Mouse (Mus musculus) midbrain, embryonic 12.5 days (tissue): ENCODE results near the gene Sema3e. TPM values are rescaled to one million over a fixed set of nuclear protein-coding genes. Genes with fewer than 3 reads are reported as not detected.
A peak's percentile ranks its signal among the peaks of the same experiment; 100 is the strongest.

Source experiments
- ATAC-seq: fragments of 200-750 bp; cut with Nextera tagmentation; 2 replicates; pipeline ENCODE4 v1.8.0; 2017; ENCODE audit warnings: low read depth, moderate TSS enrichment, moderate library complexity; ENCODE audit not compliant: low FRiP score
- H3K27ac ChIP-seq: fragments of 300-500 bp; sonication (generic); replicated peaks from 2 replicates; pipeline ENCODE4 v1.5.1; 2016; ENCODE audit warnings: mild to moderate bottlenecking
- H3K27me3 ChIP-seq: fragments of 300-500 bp; sonication (generic); 2 replicates; pipeline ENCODE4 v1.6.1; 2016; ENCODE audit warnings: mild to moderate bottlenecking
- H3K36me3 ChIP-seq: fragments of 300-500 bp; sonication (generic); 2 replicates; pipeline ENCODE4 v1.6.1; 2016
- H3K4me1 ChIP-seq: fragments of 300-500 bp; sonication (generic); 2 replicates; pipeline ENCODE4 v1.6.1; 2016
- H3K4me2 ChIP-seq: fragments of 300-500 bp; sonication (generic); replicated peaks from 2 replicates; pipeline ENCODE4 v1.6.1; 2016; ENCODE audit warnings: mild to moderate bottlenecking, moderate library complexity
- H3K4me3 ChIP-seq: fragments of 300-500 bp; sonication (generic); 2 replicates; pipeline ENCODE4 v1.5.1; 2016; ENCODE audit warnings: mild to moderate bottlenecking
- H3K9ac ChIP-seq: fragments of 300-500 bp; sonication (generic); replicated peaks from 2 replicates; pipeline ENCODE4 v1.6.1; 2016; ENCODE audit warnings: mild to moderate bottlenecking, moderate library complexity
- H3K9me3 ChIP-seq: fragments of 300-500 bp; sonication (generic); 2 replicates; pipeline ENCODE4 v1.6.1; 2016; ENCODE audit warnings: mild to moderate bottlenecking
- WGBS: fragments of 180-500 bp; shearing (Covaris S2); methylation state at CpG from one replicate; pipeline ENCODE4 v1.1.7; 2016; 5-methylcytosine and 5-hydroxymethylcytosine counted together
- polyA plus RNA-seq: library from polyadenylated mRNA; unstranded; fragments of >200 nt; fragmentation: Nextera tagmentation; extraction: Ambion mirVana; gene quantifications from 2 replicates; pipeline ENCODE4 v1.2.1, GENCODE M21; 2016

Gene Sema3e
- polyA plus RNA-seq, 1 experiment from 2014 or later, result 1.7 TPM

DNA sequence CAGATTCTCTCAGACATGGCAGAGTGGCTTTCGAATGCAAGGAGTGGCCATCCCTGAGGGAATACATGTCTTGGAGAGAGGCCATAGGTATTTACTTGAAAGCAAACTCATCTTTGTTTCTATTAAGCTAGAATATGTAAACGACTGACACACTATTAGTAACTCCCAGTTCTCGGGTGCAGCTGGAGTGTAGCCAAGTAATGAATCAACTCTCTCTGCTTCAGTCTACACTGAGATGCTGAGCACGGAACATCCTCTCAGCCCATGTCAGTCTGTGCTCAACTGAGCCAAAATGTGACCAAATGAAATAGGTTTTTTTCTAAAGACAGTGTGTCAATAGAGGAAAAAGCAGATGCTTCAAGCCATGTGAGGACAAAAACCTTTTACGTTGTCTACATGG, 137.5 kb downstream of the Sema3e start:
- no peak for ATAC-seq
- H3K9me3 ChIP-seq, result no peaks in the 10 kb centered on the region
- H3K36me3 ChIP-seq, result no peaks in the 10 kb centered on the region
- no peak overlapping the region for H3K4me2 ChIP-seq
- H3K9ac ChIP-seq, result no peak overlapping the region
- WGBS, result 88% methylated on average over 5 of the region's 5 CpGs
- no peaks in the 10 kb centered on the region for H3K27me3 ChIP-seq
- H3K27ac ChIP-seq, result no peak overlapping the region
- no peaks in the 10 kb centered on the region for H3K4me1 ChIP-seq
- H3K4me3 ChIP-seq, result no peak overlapping the region

DNA sequence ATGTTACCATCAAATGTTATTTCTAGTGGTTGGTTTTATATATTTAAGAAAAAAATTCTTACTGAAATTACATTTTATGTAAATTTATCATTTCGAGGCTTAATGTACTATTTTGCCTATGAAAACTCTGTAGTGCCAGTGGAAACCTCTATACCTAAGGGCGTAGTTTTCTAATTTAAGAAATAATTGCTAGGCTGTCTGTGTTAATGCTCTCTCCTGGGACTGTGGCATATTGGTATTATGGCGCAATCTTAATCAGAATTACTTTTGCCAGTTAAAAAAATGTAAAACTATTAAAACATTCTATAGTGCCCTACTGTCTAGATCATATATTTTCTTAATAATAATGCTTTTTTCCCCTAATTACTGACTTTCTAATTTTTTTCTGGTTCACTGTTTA, 138.2 kb downstream of the Sema3e start:
- Histone ChIP-seq H3K9me3 (no peaks in the 10 kb centered on the region), H3K9ac (no peak overlapping the region), H3K27me3 (no peaks in the 10 kb centered on the region), H3K4me2 (no peak overlapping the region), H3K4me3 (no peak overlapping the region), H3K4me1 (no peaks in the 10 kb centered on the region), H3K36me3 (no peaks in the 10 kb centered on the region), H3K27ac (no peak overlapping the region)
- ATAC-seq, result no peak
- WGBS, result 91% methylated on average over 3 of the region's 3 CpGs

DNA sequence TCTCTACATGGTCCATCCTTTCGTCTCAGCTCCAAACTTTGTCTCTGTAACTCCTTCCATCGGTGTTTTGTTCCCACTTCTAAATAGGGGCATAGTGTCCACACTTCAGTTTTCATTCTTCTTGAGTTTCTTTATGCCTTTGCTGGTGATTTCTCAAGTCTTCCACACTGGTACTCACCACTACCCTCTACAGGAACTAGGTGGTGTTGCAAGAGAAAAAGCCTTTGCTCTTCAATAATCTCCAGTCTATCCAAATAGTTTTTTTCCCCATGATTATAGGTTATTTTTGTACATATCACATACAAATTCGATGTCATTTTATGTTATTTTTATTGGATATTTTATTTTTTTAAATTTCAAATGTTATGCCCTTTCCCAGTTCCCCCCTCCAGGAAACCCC, 142.7 kb downstream of the Sema3e start:
- 64% methylated on average over 3 of the region's 3 CpGs for WGBS
- Histone ChIP-seq H3K4me1 (no peaks in the 10 kb centered on the region), H3K36me3 (no peaks in the 10 kb centered on the region), H3K27ac (no peak overlapping the region), H3K9ac (no peak overlapping the region), H3K4me3 (no peak overlapping the region), H3K27me3 (no peaks in the 10 kb centered on the region), H3K4me2 (no peak overlapping the region), H3K9me3 (no peaks in the 10 kb centered on the region)
- ATAC-seq, result no peak

DNA sequence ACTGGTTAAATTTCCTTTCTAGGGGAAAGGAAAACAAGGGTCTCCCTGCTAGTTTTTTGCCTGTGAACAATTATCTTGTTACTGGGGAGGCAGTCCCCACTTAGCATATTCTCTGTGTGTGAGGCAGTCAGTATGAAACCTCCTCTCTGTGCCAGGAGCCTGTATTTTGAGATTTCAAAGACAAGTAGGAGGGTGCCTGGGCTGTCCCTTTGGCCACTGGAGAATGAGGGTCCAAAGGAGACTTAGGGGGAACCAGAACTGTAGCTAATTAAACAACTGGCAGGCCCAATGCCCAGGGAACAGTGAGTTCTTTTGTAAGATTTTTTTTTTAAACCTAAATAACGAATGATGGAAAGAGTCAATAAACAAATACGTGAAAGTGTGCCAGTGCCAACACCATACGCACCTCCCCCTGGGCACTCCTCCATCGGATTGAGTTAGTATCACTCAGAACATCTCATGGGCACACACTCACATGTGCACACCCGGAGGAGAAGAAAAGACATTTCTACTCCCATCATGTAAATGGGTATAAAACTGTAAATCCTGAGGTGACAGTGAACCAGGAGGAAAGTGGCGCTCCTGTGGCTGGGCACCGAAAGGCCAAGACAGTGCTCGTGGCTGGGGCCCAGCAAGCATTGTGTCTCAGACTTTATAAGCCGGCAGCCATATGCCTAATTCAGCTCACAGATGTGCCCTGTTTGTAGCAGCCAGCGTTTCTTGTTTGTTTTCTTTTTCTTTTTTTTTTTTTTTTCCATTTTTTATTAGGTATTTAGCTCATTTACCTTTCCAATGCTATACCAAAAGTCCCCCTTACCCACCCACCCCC, 148.5 kb downstream of the Sema3e start:
- no peak overlapping the region for H3K4me3 ChIP-seq
- H3K9me3 ChIP-seq, result no peaks in the 10 kb centered on the region
- H3K27ac ChIP-seq, result no peak overlapping the region
- no peaks in the 10 kb centered on the region for H3K27me3 ChIP-seq
- ATAC-seq, result no peak
- no peak overlapping the region for H3K9ac ChIP-seq
- H3K4me2 ChIP-seq, result no peak overlapping the region
- 88% methylated on average over 10 of the region's 10 CpGs for WGBS
- no peaks in the 10 kb centered on the region for H3K4me1 ChIP-seq
- H3K36me3 ChIP-seq, result no peaks in the 10 kb centered on the region

DNA sequence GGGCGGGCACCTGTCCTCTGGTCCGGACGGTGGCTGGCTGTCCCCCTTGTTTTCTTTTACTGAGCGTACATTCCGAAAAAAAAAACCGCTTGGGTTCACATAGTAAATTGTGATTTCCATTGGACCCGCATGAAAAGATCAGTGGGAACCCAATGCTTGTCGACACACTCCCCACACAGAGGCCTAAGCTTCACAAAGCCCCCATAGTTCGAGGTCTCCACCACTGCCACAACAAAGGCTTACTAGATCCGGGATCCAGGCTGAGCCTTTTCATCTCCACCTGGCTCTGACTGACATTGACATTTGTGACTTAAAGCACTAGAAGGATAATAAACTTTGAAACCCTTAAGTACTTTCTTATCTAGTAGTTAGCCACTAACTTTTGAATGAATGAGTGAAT, 155.5 kb downstream of the Sema3e start:
- ATAC-seq, result no peak

DNA sequence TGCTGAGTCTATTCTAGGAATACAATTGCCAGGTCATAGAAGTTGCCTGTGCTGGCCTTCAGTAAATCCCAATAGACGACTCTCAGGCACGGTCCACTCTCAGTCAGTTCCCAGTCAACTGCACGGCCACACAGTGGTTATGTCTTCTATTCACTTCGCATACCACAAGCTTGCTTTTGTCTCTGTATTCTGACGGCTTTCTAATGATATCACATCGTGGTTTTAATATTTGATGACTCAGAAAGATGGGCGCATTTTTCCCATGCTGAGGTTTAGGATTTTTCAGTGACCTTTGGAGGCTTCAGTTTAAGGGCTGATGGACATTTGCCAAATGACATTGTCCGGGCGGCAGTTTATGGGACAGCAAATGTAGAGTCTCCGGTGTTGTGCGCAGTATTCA, 157.1 kb downstream of the Sema3e start:
- H3K4me2 ChIP-seq, result no peak overlapping the region
- H3K27ac ChIP-seq, result no peak overlapping the region
- H3K36me3 ChIP-seq, result no peaks in the 10 kb centered on the region
- ATAC-seq, result no peak
- H3K4me3 ChIP-seq, result no peak overlapping the region
- H3K9me3 ChIP-seq, result no peaks in the 10 kb centered on the region
- H3K27me3 ChIP-seq, result no peaks in the 10 kb centered on the region
- no peaks in the 10 kb centered on the region for H3K4me1 ChIP-seq
- H3K9ac ChIP-seq, result no peak overlapping the region
- 89% methylated on average over 11 of the region's 11 CpGs for WGBS

More for the DNA sequence above, 155.5 kb downstream of the Sema3e start:
- Histone ChIP-seq H3K36me3 (no peaks in the 10 kb centered on the region), H3K9ac (no peak overlapping the region), H3K27ac (no peak overlapping the region), H3K9me3 (no peaks in the 10 kb centered on the region), H3K4me2 (no peak overlapping the region), H3K4me1 (no peaks in the 10 kb centered on the region), H3K4me3 (no peak overlapping the region), H3K27me3 (no peaks in the 10 kb centered on the region)
- WGBS, result 84% methylated on average over 10 of the region's 10 CpGs

DNA sequence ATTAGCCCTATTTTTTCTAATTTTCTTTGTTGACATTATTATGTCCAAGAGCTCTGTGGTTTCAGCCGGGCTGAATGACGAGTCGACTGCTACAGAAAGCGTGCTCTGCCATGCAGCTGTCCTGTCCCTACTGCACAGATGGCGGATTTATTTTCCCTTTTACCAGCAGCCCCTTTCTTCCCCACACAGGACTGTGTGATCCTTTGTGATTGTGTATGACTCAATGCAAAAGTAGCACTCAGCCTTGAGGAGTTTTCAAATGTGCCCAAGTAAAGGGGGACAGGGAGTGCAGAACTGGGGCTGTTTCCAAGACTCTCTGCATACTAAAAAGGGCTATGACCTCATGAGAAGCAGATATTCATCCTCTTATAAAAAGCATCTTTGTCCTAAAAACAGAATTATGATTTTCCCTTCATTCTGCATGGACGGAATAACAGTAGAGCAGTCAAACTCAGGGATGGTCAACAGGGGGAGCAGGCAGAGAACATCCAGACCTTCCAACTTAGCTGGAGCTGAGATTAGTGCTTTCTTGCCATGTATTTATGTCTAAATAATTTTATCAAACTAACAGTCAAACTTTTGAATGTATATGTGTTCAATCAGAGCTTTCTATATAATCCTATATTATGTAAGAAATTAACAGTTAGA, 170.2 kb downstream of the Sema3e start:
- WGBS, result 34% methylated on average over 6 of the region's 6 CpGs
- Histone ChIP-seq H3K27ac (peak overlapping the region; percentile 73), H3K4me3 (no peak overlapping the region), H3K27me3 (no peaks in the 10 kb centered on the region), H3K9ac (no peak overlapping the region), H3K36me3 (no peaks in the 10 kb centered on the region), H3K4me2 (no peak overlapping the region), H3K9me3 (no peaks in the 10 kb centered on the region), H3K4me1 (no peaks in the 10 kb centered on the region)
- peak; percentile 97 for ATAC-seq

DNA sequence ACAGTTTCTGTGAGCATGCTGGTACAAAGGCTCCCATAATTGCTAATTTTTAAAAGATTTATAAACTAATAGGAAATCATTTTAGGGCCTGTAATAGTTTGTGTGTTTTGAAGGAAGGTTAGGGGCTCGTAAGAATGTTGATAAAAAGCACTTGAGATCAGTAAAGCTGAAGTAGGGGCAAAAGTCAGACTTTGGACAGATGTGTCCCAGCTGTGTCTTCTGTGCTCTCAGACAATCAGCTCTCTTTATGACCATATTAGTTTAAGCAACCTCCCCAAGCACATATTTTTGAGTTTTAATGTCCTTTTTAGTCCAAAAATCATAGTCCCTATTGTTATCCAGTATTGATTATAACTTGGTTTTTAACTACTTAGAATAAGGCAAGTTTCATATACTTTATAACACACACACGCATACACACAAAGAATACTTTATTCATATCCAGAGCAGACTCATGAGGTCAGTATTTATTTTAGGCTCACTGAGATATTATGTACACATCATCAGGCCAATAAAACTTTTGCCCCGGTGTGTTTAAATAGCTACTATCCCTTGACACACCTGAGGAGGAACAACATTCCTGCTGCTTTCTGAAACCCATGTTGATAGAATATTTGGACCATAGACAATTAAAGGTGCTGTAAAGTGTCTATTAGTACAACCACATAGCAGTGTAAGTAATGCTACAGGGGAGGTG, 173.4 kb downstream of the Sema3e start:
- no peaks in the 10 kb centered on the region for H3K27me3 ChIP-seq
- no peak overlapping the region for H3K27ac ChIP-seq
- H3K9ac ChIP-seq, result no peak overlapping the region
- H3K4me1 ChIP-seq, result no peaks in the 10 kb centered on the region
- H3K9me3 ChIP-seq, result no peaks in the 10 kb centered on the region
- ATAC-seq, result no peak
- H3K36me3 ChIP-seq, result no peaks in the 10 kb centered on the region
- H3K4me3 ChIP-seq, result no peak overlapping the region
- WGBS, result 77% methylated on average over 3 of the region's 3 CpGs
- H3K4me2 ChIP-seq, result no peak overlapping the region

DNA sequence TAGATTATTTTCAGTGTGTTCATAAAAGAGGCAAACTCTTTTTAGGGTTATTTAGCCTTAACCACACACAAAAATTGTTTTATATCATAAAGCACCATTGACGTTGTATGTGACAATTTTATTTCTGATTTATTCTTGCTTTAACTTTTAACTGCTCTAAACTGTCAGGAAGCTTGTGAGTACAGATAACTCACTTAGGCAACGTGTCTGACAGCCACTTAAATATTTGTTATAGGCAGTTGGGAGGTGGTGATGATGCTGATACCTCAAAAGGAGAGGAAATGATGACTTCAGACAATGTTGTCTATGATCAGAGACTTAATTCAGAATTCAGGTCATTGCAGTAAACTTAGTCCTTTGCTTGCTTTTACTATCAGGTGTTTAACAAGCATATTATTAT, 181.7 kb downstream of the Sema3e start:
- H3K9me3 ChIP-seq, result no peaks in the 10 kb centered on the region
- no peak overlapping the region for H3K4me2 ChIP-seq
- no peak overlapping the region for H3K9ac ChIP-seq
- no peaks in the 10 kb centered on the region for H3K36me3 ChIP-seq
- H3K4me1 ChIP-seq, result no peaks in the 10 kb centered on the region
- no peak overlapping the region for H3K27ac ChIP-seq
- 77% methylated on average over 2 of the region's 2 CpGs for WGBS
- H3K27me3 ChIP-seq, result no peaks in the 10 kb centered on the region
- ATAC-seq, result no peak
- H3K4me3 ChIP-seq, result no peak overlapping the region

DNA sequence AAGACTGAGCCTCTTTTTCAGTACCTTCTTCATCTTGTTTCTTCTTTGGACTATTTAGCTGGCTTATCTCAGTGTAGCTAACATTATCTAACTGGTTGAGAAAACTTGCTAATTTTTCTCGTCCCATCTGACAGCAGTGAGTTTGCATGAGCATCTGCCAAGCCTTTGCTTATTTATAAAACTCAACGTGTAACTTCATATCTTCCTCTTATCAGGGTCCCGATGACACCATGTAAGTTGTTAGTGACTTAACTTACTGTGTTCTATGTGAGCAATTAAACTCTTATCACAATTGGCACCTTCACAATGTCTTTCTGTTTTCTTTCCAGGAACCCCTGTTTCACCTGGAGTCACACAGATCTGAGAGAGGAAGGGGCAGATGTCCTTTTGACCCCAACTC, 184.9 kb downstream of the Sema3e start:
- 82% methylated on average over 3 of the region's 3 CpGs for WGBS

DNA sequence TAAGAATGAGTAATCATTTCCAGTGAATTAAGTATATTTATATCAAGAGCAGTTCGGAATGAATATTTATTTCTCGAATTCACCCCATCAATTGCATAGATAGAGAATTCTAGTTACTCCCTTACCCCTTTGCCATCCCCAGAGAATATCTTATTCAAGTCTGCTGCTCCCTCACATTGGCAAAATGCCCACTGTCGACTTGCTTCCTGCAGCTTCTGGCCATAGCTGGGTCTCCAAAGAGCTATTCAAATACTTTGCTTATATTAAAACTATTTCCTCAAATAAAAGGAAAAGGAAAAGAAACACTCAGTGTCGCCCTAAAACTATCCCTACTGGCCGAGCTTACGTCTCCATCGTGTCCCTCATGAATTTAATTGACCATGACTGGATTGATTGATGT, 191.1 kb downstream of the Sema3e start:
- no peaks in the 10 kb centered on the region for H3K4me1 ChIP-seq
- WGBS, result 77% methylated on average over 7 of the region's 7 CpGs
- no peak overlapping the region for H3K9ac ChIP-seq
- no peaks in the 10 kb centered on the region for H3K9me3 ChIP-seq
- no peaks in the 10 kb centered on the region for H3K27me3 ChIP-seq
- H3K4me2 ChIP-seq, result no peak overlapping the region
- no peak overlapping the region for H3K4me3 ChIP-seq
- no peak overlapping the region for H3K27ac ChIP-seq
- no peaks in the 10 kb centered on the region for H3K36me3 ChIP-seq
- ATAC-seq, result no peak

More for the DNA sequence above, 184.9 kb downstream of the Sema3e start:
- Histone ChIP-seq H3K4me2 (no peak overlapping the region), H3K9ac (no peak overlapping the region), H3K4me3 (no peak overlapping the region), H3K36me3 (no peaks in the 10 kb centered on the region), H3K27ac (no peak overlapping the region), H3K9me3 (no peaks in the 10 kb centered on the region), H3K27me3 (no peaks in the 10 kb centered on the region), H3K4me1 (no peaks in the 10 kb centered on the region)
- no peak for ATAC-seq

DNA sequence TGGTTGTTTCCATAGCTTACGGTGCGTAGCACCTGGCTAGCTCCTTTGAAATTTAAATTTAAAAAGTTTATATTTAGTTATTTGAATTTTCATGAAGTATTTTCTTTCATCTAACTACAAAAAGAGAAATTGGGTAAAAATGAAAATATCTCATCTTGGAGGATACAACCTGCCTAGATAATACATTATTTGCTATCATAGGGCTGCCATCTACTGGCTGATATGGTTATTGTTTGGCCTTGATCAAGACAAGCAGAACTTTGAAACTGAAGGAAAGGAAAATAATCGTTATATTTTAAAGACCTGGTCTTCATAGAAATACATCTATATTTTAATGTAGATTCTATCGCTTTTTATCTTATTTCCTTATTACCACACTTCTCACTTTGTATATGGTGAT, 193.6 kb downstream of the Sema3e start:
- Histone ChIP-seq H3K4me3 (no peak overlapping the region), H3K4me1 (no peaks in the 10 kb centered on the region), H3K27ac (no peak overlapping the region), H3K4me2 (no peak overlapping the region), H3K9ac (no peak overlapping the region), H3K36me3 (no peaks in the 10 kb centered on the region), H3K27me3 (no peaks in the 10 kb centered on the region), H3K9me3 (no peaks in the 10 kb centered on the region)
- peak; percentile 41; the same call in 1 of the 2 replicates for ATAC-seq
- WGBS, result 81% methylated on average over 4 of the region's 4 CpGs
